Mouse (Mus musculus) neural tube, embryonic 11.5 days (tissue): ENCODE measurements around the gene Nrf1. TPM values are rescaled to one million over a fixed set of nuclear protein-coding genes. Genes with fewer than 3 reads are reported as not detected.

ENCODE experiments used
- ATAC-seq: fragments of 200-750 bp; cut with Nextera tagmentation; 2 replicates; pipeline ENCODE4 v1.8.0; 2017; ENCODE audit warnings: moderate number of reproducible peaks, mild to moderate bottlenecking, moderate TSS enrichment, moderate library complexity; ENCODE audit not compliant: insufficient read depth, low FRiP score, low TSS enrichment
- DNase-seq: peaks from one replicate; pipeline ENCODE4 v3.0.0-alpha.2; 2015; ENCODE audit warnings: low spot score
- H3K27ac ChIP-seq: fragments of 300-500 bp; sonication (generic); 2 replicates; pipeline ENCODE4 v1.5.1; 2014; ENCODE audit warnings: low read depth, mild to moderate bottlenecking, low read length
- H3K27me3 ChIP-seq: fragments of 300-500 bp; sonication (generic); 2 replicates; pipeline ENCODE4 v1.6.1; 2014; ENCODE audit warnings: mild to moderate bottlenecking, low read length, mixed read lengths; ENCODE audit not compliant: control insufficient read depth, insufficient read depth
- H3K36me3 ChIP-seq: fragments of 300-500 bp; sonication (generic); 2 replicates; pipeline ENCODE4 v1.6.1; 2014; ENCODE audit warnings: mild to moderate bottlenecking, low read length, moderate library complexity, mixed read lengths; ENCODE audit not compliant: control insufficient read depth, insufficient read depth
- H3K4me1 ChIP-seq: fragments of 300-500 bp; sonication (generic); 2 replicates; pipeline ENCODE4 v1.6.1; 2014; ENCODE audit warnings: low read length, mixed read lengths; ENCODE audit not compliant: control insufficient read depth, insufficient read depth
- H3K4me2 ChIP-seq: fragments of 300-500 bp; sonication (generic); 2 replicates; pipeline ENCODE4 v1.6.1; 2014; ENCODE audit warnings: low read depth, mild to moderate bottlenecking, moderate library complexity
- H3K4me3 ChIP-seq: fragments of 300-500 bp; sonication (generic); 2 replicates; pipeline ENCODE4 v1.5.1; 2014; ENCODE audit warnings: low read depth, low read length
- H3K9ac ChIP-seq: fragments of 300-500 bp; sonication (generic); 2 replicates; pipeline ENCODE4 v1.6.1; 2014; ENCODE audit warnings: mild to moderate bottlenecking, low read length
- H3K9me3 ChIP-seq: fragments of 300-500 bp; sonication (generic); 2 replicates; pipeline ENCODE4 v1.6.1; 2016; ENCODE audit warnings: low read length; ENCODE audit not compliant: control insufficient read depth
- WGBS: fragments of 180-500 bp; shearing (Covaris S2); extraction: QIAGEN DNeasy Blood & Tissue Kit; methylation state at CpG from one replicate; pipeline ENCODE4 v1.1.7; 2014; 5-methylcytosine and 5-hydroxymethylcytosine counted together
- polyA plus RNA-seq: library from polyadenylated mRNA; unstranded; fragments of >200 nt; fragmentation: Nextera tagmentation; extraction: Ambion mirVana; gene quantifications from 2 replicates; pipeline ENCODE4 v1.2.1, GENCODE M21; 2014

Gene Nrf1
- polyA plus RNA-seq, 1 experiment from 2014 or later: 77.7 TPM

GRCm38 (mm10) chr6:30172820-30173550, 125.2 kb downstream of the Nrf1 start:
- H3K27ac ChIP-seq: 0 out of 2 replicates have a peak overlapping the region, but pooled peaks have one; percentile 6

GRCm38 (mm10) chr6:30173551-30174460, 126.0 kb downstream of the Nrf1 start:
- DNase-seq: peak; percentile 48
- ATAC-seq: no peak
- Histone ChIP-seq H3K36me3 (no peaks in the 10 kb centered on the region), H3K4me2 (peak overlapping the region; percentile 31), H3K27me3 (peaks cover 91% of the 10 kb centered on the region), H3K4me1 (peaks cover 22% of the 10 kb centered on the region), H3K9ac (peak overlapping the region; percentile 47), H3K27ac (no peak overlapping the region), H3K9me3 (no peaks in the 10 kb centered on the region), H3K4me3 (peak overlapping the region; percentile 29)
- WGBS: under 1% methylated on average over 76 of the region's 80 CpGs

More at GRCm38 (mm10) chr6:30172820-30173550, 125.2 kb downstream of the Nrf1 start:
- H3K9me3 ChIP-seq: no peaks in the 10 kb centered on the region
- H3K9ac ChIP-seq: peak overlapping the region; percentile 47
- H3K4me2 ChIP-seq: no peak overlapping the region; the same call in 1 of the 2 replicates
- 1% methylated on average over 44 of the region's 44 CpGs for WGBS
- peaks cover 83% of the 10 kb centered on the region for H3K27me3 ChIP-seq
- DNase-seq: peak; percentile 41
- ATAC-seq: no peak
- peaks cover 22% of the 10 kb centered on the region for H3K4me1 ChIP-seq
- no peaks in the 10 kb centered on the region for H3K36me3 ChIP-seq
- H3K4me3 ChIP-seq: peak overlapping the region; percentile 29

- H3K27me3 ChIP-seq: peaks cover 99% of the 10 kb centered on the region
- H3K27ac ChIP-seq: no peak overlapping the region
- H3K4me3 ChIP-seq: peak overlapping the region; percentile 29
- DNase-seq (peak; percentile 40), ATAC-seq (no peak)
- H3K9me3 ChIP-seq: no peaks in the 10 kb centered on the region
- no peaks in the 10 kb centered on the region for H3K36me3 ChIP-seq
- peak overlapping the region; percentile 31 for H3K4me2 ChIP-seq
- peaks cover 22% of the 10 kb centered on the region for H3K4me1 ChIP-seq
- H3K9ac ChIP-seq: no peak overlapping the region
- WGBS: under 1% methylated on average over 31 of the region's 33 CpGs
Observed at GRCm38 (mm10) chr6:30174461-30175224, 126.9 kb downstream of the Nrf1 start.

GRCm38 (mm10) chr6:30175225-30175917, 127.6 kb downstream of the Nrf1 start:
- ATAC-seq: no peak
- peaks cover 22% of the 10 kb centered on the region for H3K4me1 ChIP-seq
- peak overlapping the region; percentile 19; the same call in 1 of the 2 replicates for H3K4me2 ChIP-seq
- H3K4me3 ChIP-seq: peak overlapping the region; percentile 23
- H3K9me3 ChIP-seq: no peaks in the 10 kb centered on the region
- H3K9ac ChIP-seq: peak overlapping the region; percentile 14; the same call in 1 of the 2 replicates
- H3K27me3 ChIP-seq: peaks cover 99% of the 10 kb centered on the region
- DNase-seq: peak; percentile 52
- 0 out of 2 replicates have a peak overlapping the region, but pooled peaks have one; percentile 34 for H3K27ac ChIP-seq
- no peaks in the 10 kb centered on the region for H3K36me3 ChIP-seq
- WGBS: under 1% methylated on average over 44 of the region's 45 CpGs

GRCm38 (mm10) chr6:30175918-30176421, 128.2 kb downstream of the Nrf1 start:
- Histone ChIP-seq H3K4me1 (peaks cover 22% of the 10 kb centered on the region), H3K27ac (no peak overlapping the region)

GRCm38 (mm10) chr6:30176496-30176895, 128.7 kb downstream of the Nrf1 start:
- ATAC-seq (no peak), DNase-seq (peak; percentile 47)
- Histone ChIP-seq H3K4me3 (no peak overlapping the region), H3K36me3 (no peaks in the 10 kb centered on the region), H3K4me1 (peaks cover 22% of the 10 kb centered on the region), H3K27ac (no peak overlapping the region), H3K9ac (no peak overlapping the region), H3K9me3 (no peaks in the 10 kb centered on the region), H3K27me3 (peaks cover 96% of the 10 kb centered on the region), H3K4me2 (peak overlapping the region; percentile 19; the same call in 1 of the 2 replicates)
- 3% methylated on average over 12 of the region's 12 CpGs for WGBS

More at GRCm38 (mm10) chr6:30175918-30176421, 128.2 kb downstream of the Nrf1 start:
- WGBS: under 1% methylated on average over 28 of the region's 28 CpGs
- peak overlapping the region; percentile 23; the same call in 1 of the 2 replicates for H3K4me3 ChIP-seq
- DNase-seq (peak; percentile 43), ATAC-seq (no peak)
- peak overlapping the region; percentile 19; the same call in 1 of the 2 replicates for H3K4me2 ChIP-seq
- H3K27me3 ChIP-seq: peaks cover 98% of the 10 kb centered on the region
- H3K9me3 ChIP-seq: no peaks in the 10 kb centered on the region
- H3K36me3 ChIP-seq: no peaks in the 10 kb centered on the region
- no peak overlapping the region for H3K9ac ChIP-seq

GRCm38 (mm10) chr6:30177305-30177704, 129.5 kb downstream of the Nrf1 start:
- no peak for ATAC-seq
- DNase-seq: peak; percentile 44
- H3K9ac ChIP-seq: no peak overlapping the region
- WGBS: 1% methylated on average over 14 of the region's 14 CpGs
- no peak overlapping the region for H3K27ac ChIP-seq
- H3K4me2 ChIP-seq: no peak overlapping the region
- H3K4me1 ChIP-seq: peaks cover 22% of the 10 kb centered on the region
- no peaks in the 10 kb centered on the region for H3K9me3 ChIP-seq
- no peak overlapping the region for H3K4me3 ChIP-seq
- peaks cover 89% of the 10 kb centered on the region for H3K27me3 ChIP-seq
- H3K36me3 ChIP-seq: no peaks in the 10 kb centered on the region
